Mouse (Mus musculus) CH12.LX (cell line): ENCODE measurements around the gene Zfp189. TPM values are rescaled to one million over a fixed set of nuclear protein-coding genes. Genes with fewer than 3 reads are reported as not detected.

ENCODE experiments used
- DNase-seq: peaks from one replicate; pipeline ENCODE4 v3.0.0-alpha.2; 2013; ENCODE audit errors: extremely low read depth
- H3K27ac ChIP-seq: 2 replicates; pipeline ENCODE4 v1.5.1; 2012; ENCODE audit warnings: low read depth, mild to moderate bottlenecking, control low read depth, moderate library complexity; ENCODE audit not compliant: insufficient read depth
- H3K27me3 ChIP-seq: replicated peaks from 2 replicates; pipeline ENCODE3; 2012; ENCODE audit warnings: inconsistent platforms
- H3K36me3 ChIP-seq, 2 experiments: replicated peaks in 1 of 2; 2 replicates each; pipeline versions ENCODE3 to v1.6.1; 2012; ENCODE audit warnings: inconsistent platforms in 1 of 2, low read length in 1 of 2, mild to moderate bottlenecking in 1 of 2, mixed read lengths in 1 of 2, moderate library complexity in 1 of 2; ENCODE audit not compliant: control insufficient read depth in 1 of 2, insufficient read depth in 1 of 2
- H3K4me1 ChIP-seq, 2 experiments: 2 replicates each; pipeline ENCODE4 v1.6.1; 2012; ENCODE audit warnings: inconsistent platforms in 1 of 2, moderate library complexity in 1 of 2; ENCODE audit not compliant: insufficient read depth in 2 of 2, control insufficient read depth in 1 of 2
- H3K4me2 ChIP-seq: 2 replicates; pipeline ENCODE4 v1.6.1; 2012; ENCODE audit warnings: low read depth, mild to moderate bottlenecking, control low read depth; ENCODE audit not compliant: poor library complexity, insufficient read depth, severe bottlenecking
- H3K4me3 ChIP-seq, 3 experiments: fragments of 150-350 bp in 1 of 3; sonication (generic) in 1 of 3; replicated peaks in 1 of 3; 2 replicates each; pipeline versions ENCODE3 to v1.5.1; 2011 to 2012; ENCODE audit warnings: low read depth in 2 of 3, low read length in 2 of 3, mild to moderate bottlenecking in 2 of 3, moderate library complexity in 2 of 3, control low read depth in 1 of 3, improper control_type of control experiment in 1 of 3, inconsistent platforms in 1 of 3, mixed read lengths in 1 of 3; ENCODE audit not compliant: poor library complexity in 1 of 3
- H3K79me2 ChIP-seq: replicated peaks from 2 replicates; pipeline ENCODE4 v1.6.1; 2012; ENCODE audit warnings: mild to moderate bottlenecking, moderate library complexity; ENCODE audit not compliant: control insufficient read depth, poor library complexity, insufficient read depth, severe bottlenecking; ENCODE audit errors: extremely low read depth
- H3K9ac ChIP-seq: 2 replicates; pipeline ENCODE4 v1.6.1; 2012; ENCODE audit warnings: low read depth, mild to moderate bottlenecking, control low read depth, moderate library complexity; ENCODE audit not compliant: insufficient read depth
- H3K9me3 ChIP-seq: replicated peaks from 2 replicates; pipeline ENCODE3; 2012; ENCODE audit warnings: low read length, inconsistent platforms, mixed read lengths
- CHD1 ChIP-seq: IDR thresholded peaks from 2 replicates; pipeline ENCODE4 v1.6.1; 2012; ENCODE audit warnings: low read depth, low read length, improper control_type of control experiment, inconsistent platforms
- CHD2 ChIP-seq: IDR thresholded peaks from 2 replicates; pipeline ENCODE4 v1.6.1; 2011; ENCODE audit warnings: low read length, improper control_type of control experiment
- E2F4 ChIP-seq: IDR thresholded peaks from 2 replicates; pipeline ENCODE4 v1.6.1; 2011; ENCODE audit warnings: low read depth, low read length, improper control_type of control experiment; ENCODE audit not compliant: insufficient replicate concordance
- ETS1 ChIP-seq: conservative IDR thresholded peaks from 2 replicates; pipeline ENCODE4 v1.6.1; 2012; ENCODE audit warnings: low read depth, mild to moderate bottlenecking, inconsistent platforms, low read length, improper control_type of control experiment, moderate library complexity
- HCFC1 ChIP-seq: IDR thresholded peaks from 2 replicates; pipeline ENCODE4 v1.6.1; 2012; ENCODE audit warnings: low read depth, mild to moderate bottlenecking, inconsistent platforms, low read length, improper control_type of control experiment
- JUND ChIP-seq: conservative IDR thresholded peaks from 2 replicates; pipeline ENCODE4 v1.6.1; 2011; ENCODE audit warnings: low read depth, low read length, improper control_type of control experiment
- MEF2A ChIP-seq: IDR thresholded peaks from 2 replicates; pipeline ENCODE4 v1.6.1; 2014; ENCODE audit warnings: low read depth, mild to moderate bottlenecking, inconsistent platforms, low read length, improper control_type of control experiment, borderline replicate concordance
- MYC ChIP-seq: IDR thresholded peaks from 2 replicates; pipeline ENCODE4 v1.6.1; 2011; ENCODE audit warnings: low read depth, mild to moderate bottlenecking, improper control_type of control experiment, low read length
- NRF1 ChIP-seq: IDR thresholded peaks from 2 replicates; pipeline ENCODE4 v1.6.1; 2014; ENCODE audit warnings: low read depth, mild to moderate bottlenecking, inconsistent platforms, low read length, improper control_type of control experiment, moderate library complexity
- PAX5 ChIP-seq: IDR thresholded peaks from 2 replicates; pipeline ENCODE4 v1.6.1; 2012; ENCODE audit warnings: low read length, inconsistent platforms, mixed read lengths
- POLR2A ChIP-seq: IDR thresholded peaks from 2 replicates; pipeline ENCODE4 v1.6.1; 2011; ENCODE audit warnings: low read depth, mild to moderate bottlenecking, improper control_type of control experiment, low read length
- POLR2AphosphoS2 ChIP-seq: IDR thresholded peaks from 2 replicates; pipeline ENCODE4 v1.6.1; 2011; ENCODE audit warnings: low read depth, low read length, improper control_type of control experiment
- RAD21 ChIP-seq: IDR thresholded peaks from 2 replicates; pipeline ENCODE4 v1.6.1; 2011; ENCODE audit warnings: low read depth, mild to moderate bottlenecking, low read length, improper control_type of control experiment, moderate library complexity
- SIN3A ChIP-seq: IDR thresholded peaks from 2 replicates; pipeline ENCODE4 v1.6.1; 2012; ENCODE audit warnings: low read length, improper control_type of control experiment, inconsistent platforms
- TBP ChIP-seq: conservative IDR thresholded peaks from 2 replicates; pipeline ENCODE4 v1.6.1; 2011; ENCODE audit warnings: low read depth, low read length, improper control_type of control experiment
- TCF12 ChIP-seq: IDR thresholded peaks from 2 replicates; pipeline ENCODE4 v1.6.1; 2014; ENCODE audit warnings: low read depth, mild to moderate bottlenecking, inconsistent platforms, low read length, improper control_type of control experiment
- USF1 ChIP-seq: IDR thresholded peaks from 2 replicates; pipeline ENCODE4 v1.6.1; 2014; ENCODE audit warnings: low read depth, mild to moderate bottlenecking, inconsistent platforms, low read length, improper control_type of control experiment
- dilution Hi-C: fragments of 300-500 bp; cut with MboI; formaldehyde crosslinking; loops from 2 replicates; pipeline ENCODE4 v1.14.3; 2020; ENCODE audit warnings: low sequenced_read_pairs; ENCODE audit not compliant: extremely low pct_unique_long_range_greater_than_20kb, extremely low pct_ligation_motif_present
- in situ Hi-C: fragments of 300-500 bp; cut with MboI; formaldehyde crosslinking; loops from 3 replicates; pipeline ENCODE4 v1.14.3; 2019; ENCODE audit warnings: low sequenced_read_pairs, low pct_ligation_motif_present, low pct_unique_long_range_greater_than_20kb, mixed read lengths
- polyA plus RNA-seq: library from polyadenylated mRNA; unstranded; fragments of >175 nt; gene quantifications from 2 replicates; pipeline ENCODE4 v1.2.1, GENCODE M21; 2012; ENCODE audit warnings: low read depth; ENCODE audit not compliant: insufficient read length
- total RNA-seq, 2 experiments: library from RNA; depleted of rRNA; stranded (reverse); fragments of 300-350 nt in 1 of 2; fragments of >200 nt in 1 of 2; gene quantifications; 2 replicates each; pipeline ENCODE4 v1.2.3; 2012 to 2014

The Zfp189 gene
- total and polyA plus RNA-seq, 3 experiments, result 1.6 to 5.1 (median 4.3) TPM

GRCm38 (mm10) chr4:49535036-49535435 is 14.1 kb downstream of the Zfp189 start:
- TF ChIP-seq JUND (no peak), RAD21 (no peak), ETS1 (no peak), TCF12 (no peak), MEF2A (no peak), POLR2AphosphoS2 (no peak), CHD1 (no peak), PAX5 (no peak), SIN3A (no peak)
- TF ChIP-seq, all 38 proteins: peak for 0
- no peak overlapping the region for H3K4me2 ChIP-seq
- dilution Hi-C loops, result no loop called here
- H3K9me3 ChIP-seq, result peaks cover 4% of the 10 kb centered on the region
- no peaks in the 10 kb centered on the region for H3K4me1 ChIP-seq
- no peak for DNase-seq
- in situ Hi-C loops, result no loop called here
- no peaks in the 10 kb centered on the region for H3K79me2 ChIP-seq
- no peak overlapping the region for H3K27ac ChIP-seq
- H3K9ac ChIP-seq, result no peak overlapping the region
- H3K27me3 ChIP-seq, result no peaks in the 10 kb centered on the region
- H3K4me3 ChIP-seq, result no peak overlapping the region
- peaks cover 4 to 11% of the 10 kb centered on the region in 2 experiments for H3K36me3 ChIP-seq

- Histone ChIP-seq H3K4me3 (no peak overlapping the region), H3K79me2 (no peaks in the 10 kb centered on the region), H3K36me3 (peaks cover 0 to 3% of the 10 kb centered on the region in 2 experiments), H3K9ac (no peak overlapping the region), H3K4me2 (no peak overlapping the region), H3K27ac (no peak overlapping the region), H3K4me1 (no peaks in the 10 kb centered on the region), H3K9me3 (no peaks in the 10 kb centered on the region), H3K27me3 (no peaks in the 10 kb centered on the region)
- dilution Hi-C loops, result no loop called here
- no peak for DNase-seq
- TF ChIP-seq E2F4 (no peak), USF1 (no peak), CHD2 (no peak), TBP (no peak), NRF1 (no peak), POLR2A (no peak), HCFC1 (no peak), MEF2A (no peak), MYC (no peak), SIN3A (no peak)
- in situ Hi-C loops, result no loop called here
Measured at GRCm38 (mm10) chr4:49535675-49536294, 14.8 kb downstream of the Zfp189 start.
